Mouse (Mus musculus) bone marrow macrophage, adult 2 months (primary cell): ENCODE data around the gene Rccd1. TPM values are rescaled to one million over a fixed set of nuclear protein-coding genes. Genes with fewer than 3 reads are reported as not detected.

ENCODE experiments used
- H3K27ac ChIP-seq: 2 replicates; pipeline ENCODE4 v1.5.1; 2012; ENCODE audit warnings: low read depth, low read length; ENCODE audit not compliant: insufficient read depth
- H3K4me1 ChIP-seq: 2 replicates; pipeline ENCODE4 v1.6.1; 2012; ENCODE audit warnings: low read length; ENCODE audit not compliant: control insufficient read depth, insufficient read depth
- H3K4me3 ChIP-seq: 2 replicates; pipeline ENCODE4 v1.5.1; 2012; ENCODE audit warnings: mild to moderate bottlenecking, low read length, moderate library complexity; ENCODE audit not compliant: insufficient read depth
- CTCF ChIP-seq: IDR thresholded peaks from 2 replicates; pipeline ENCODE4 v1.5.1; 2012; ENCODE audit warnings: low read depth, mild to moderate bottlenecking, low read length, moderate library complexity
- POLR2A ChIP-seq: IDR thresholded peaks from 2 replicates; pipeline ENCODE4 v1.6.1; 2012; ENCODE audit warnings: mild to moderate bottlenecking, low read depth, low read length, borderline replicate concordance
- polyA plus RNA-seq: library from polyadenylated mRNA; stranded (reverse); fragments of >200 nt; gene quantifications from 2 replicates; pipeline ENCODE4 v1.2.4, GENCODE M21; 2012; ENCODE audit not compliant: missing spikeins, insufficient read depth, insufficient read length

Gene Rccd1
- polyA plus RNA-seq, 1 experiment, result 6.8 TPM

- H3K4me1 ChIP-seq, result peaks cover 21% of the 10 kb centered on the region
- H3K27ac ChIP-seq, result peak within 1 kb of the TSS; percentile 31
- no peak for TF ChIP-seq POLR2A
- no peak for TF ChIP-seq CTCF
- H3K4me3 ChIP-seq, result peak within 1 kb of the TSS; percentile 70
These were observed 30.0 kb downstream of the Rccd1 start, which contains the start of gene Prc1 for GRCm38 (mm10) chr7:80294062-80294763. Gene Prc1 (plus strand): TSS chr7:80294450.

DNA sequence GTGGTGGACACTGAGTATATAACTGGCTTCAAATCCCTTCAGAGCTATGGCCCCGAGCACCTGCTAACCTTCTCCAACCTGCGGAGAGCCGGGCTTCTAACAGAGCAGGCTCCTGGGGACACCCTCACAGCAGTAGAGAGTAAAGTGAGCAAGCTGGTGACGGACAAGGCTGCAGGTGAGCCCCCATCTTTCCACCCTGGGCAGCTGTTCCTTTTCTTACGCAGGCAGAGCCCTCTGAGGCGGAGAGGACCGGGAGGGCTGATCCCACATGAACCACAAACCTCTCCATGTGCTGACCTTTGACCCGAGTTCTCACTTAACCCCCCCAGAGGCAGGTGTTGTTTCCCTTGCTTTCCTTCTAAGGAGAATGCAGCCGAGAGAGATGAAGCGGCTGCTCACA is 36.5 kb downstream of the Rccd1 start:
- no peaks in the 10 kb centered on the region for H3K4me1 ChIP-seq
- no peak for TF ChIP-seq CTCF
- TF ChIP-seq POLR2A, result no peak
- no peak overlapping the region for H3K27ac ChIP-seq
- H3K4me3 ChIP-seq, result no peak overlapping the region

- no peak for TF ChIP-seq POLR2A
- no peak for TF ChIP-seq CTCF
- Histone ChIP-seq H3K4me1 (no peaks in the 10 kb centered on the region), H3K4me3 (no peak overlapping the region), H3K27ac (no peak overlapping the region)
These were observed 38.5 kb downstream of the Rccd1 start for GRCm38 (mm10) chr7:80285725-80286124.

DNA sequence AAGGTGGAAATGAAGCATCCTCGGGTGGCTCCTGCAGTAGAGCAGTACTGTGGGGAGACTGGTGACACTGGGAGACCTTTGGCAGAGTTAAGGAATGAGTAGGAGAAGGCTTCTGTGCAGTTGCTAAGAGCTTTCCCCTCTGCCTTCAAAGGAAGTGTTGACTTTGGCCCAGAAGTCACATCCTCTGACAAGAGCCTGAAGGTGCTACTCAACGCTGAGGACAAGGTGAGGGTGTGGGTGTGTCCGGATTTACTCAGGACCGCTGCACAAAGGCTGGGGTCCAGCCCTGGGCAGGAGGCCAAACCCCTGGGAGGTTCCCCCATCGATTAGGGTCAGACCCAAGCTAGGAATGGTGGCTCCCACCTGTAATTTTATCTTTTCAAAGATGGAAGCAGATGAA is 39.9 kb downstream of the Rccd1 start:
- TF ChIP-seq CTCF, result no peak
- no peak for TF ChIP-seq POLR2A
- no peak overlapping the region for H3K27ac ChIP-seq
- H3K4me1 ChIP-seq, result no peaks in the 10 kb centered on the region
- no peak overlapping the region for H3K4me3 ChIP-seq

DNA sequence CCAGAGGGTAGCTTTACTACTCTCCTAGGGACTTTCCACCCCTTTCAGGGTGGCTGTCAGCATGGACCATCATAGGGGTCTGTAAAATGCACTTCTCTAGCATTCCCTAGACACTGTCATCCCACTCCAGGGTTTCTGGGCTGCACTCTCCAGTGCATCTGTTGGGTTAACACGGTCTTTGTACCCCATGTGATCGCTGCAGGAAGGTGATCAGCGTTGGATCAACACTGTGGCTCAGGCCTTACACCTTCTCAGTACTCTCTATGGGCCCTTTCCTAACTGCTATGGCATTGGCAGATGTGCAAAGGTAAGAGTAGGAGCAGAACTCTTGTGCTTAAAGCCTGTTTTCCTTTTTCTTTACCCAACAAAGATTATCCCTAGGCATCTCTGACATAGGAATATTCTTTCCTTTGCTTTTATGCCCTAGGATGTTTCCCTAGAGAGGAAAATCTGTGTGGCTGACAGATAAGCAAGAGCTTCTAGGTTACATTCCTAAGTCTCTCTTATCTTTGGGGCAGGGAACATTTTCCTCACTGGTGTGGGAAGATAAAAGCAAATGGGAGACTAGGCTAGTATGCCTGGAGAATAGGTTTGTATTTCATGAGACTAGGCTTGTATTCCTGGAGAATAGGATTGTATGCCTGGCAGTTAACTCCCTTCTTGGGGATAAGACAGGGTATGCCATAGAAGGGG is 40.9 kb downstream of the Rccd1 start:
- no peaks in the 10 kb centered on the region for H3K4me1 ChIP-seq
- H3K27ac ChIP-seq, result no peak overlapping the region
- TF ChIP-seq POLR2A, result no peak
- TF ChIP-seq CTCF, result no peak
- H3K4me3 ChIP-seq, result no peak overlapping the region

- Histone ChIP-seq H3K27ac (no peak overlapping the region), H3K4me3 (no peak overlapping the region), H3K4me1 (no peaks in the 10 kb centered on the region)
- TF ChIP-seq CTCF (no peak), POLR2A (no peak)
These were observed 42.6 kb downstream of the Rccd1 start for GRCm38 (mm10) chr7:80281646-80282045.

- H3K27ac ChIP-seq, result no peak overlapping the region
- no peak for TF ChIP-seq POLR2A
- no peak for TF ChIP-seq CTCF
- no peak overlapping the region for H3K4me3 ChIP-seq
- no peaks in the 10 kb centered on the region for H3K4me1 ChIP-seq
These were observed 43.3 kb downstream of the Rccd1 start for GRCm38 (mm10) chr7:80280998-80281397.

- H3K27ac ChIP-seq, result no peak overlapping the region
- H3K4me1 ChIP-seq, result no peaks in the 10 kb centered on the region
- TF ChIP-seq CTCF (no peak), POLR2A (no peak)
- no peak overlapping the region for H3K4me3 ChIP-seq
These were observed 44.2 kb downstream of the Rccd1 start for GRCm38 (mm10) chr7:80280032-80280431.

DNA sequence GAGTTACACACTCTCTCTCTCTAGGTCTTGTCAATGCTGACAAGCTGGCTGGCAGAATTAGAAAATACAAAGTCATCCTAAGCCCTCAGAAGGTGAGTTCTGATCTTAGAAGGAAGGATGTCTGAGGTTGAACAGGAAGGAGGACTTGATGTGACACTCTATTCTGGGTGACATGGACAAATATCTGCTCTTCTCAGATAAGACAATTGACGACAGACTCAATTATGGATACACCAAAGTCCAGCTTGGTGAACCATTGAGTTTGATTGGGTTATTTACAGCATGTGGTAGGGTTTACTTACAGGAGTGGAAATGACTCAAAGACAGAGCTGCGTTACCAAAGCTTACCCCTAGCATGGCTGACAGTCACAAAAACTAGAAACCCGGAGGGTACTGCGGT is 47.9 kb downstream of the Rccd1 start:
- Histone ChIP-seq H3K4me3 (no peak overlapping the region), H3K4me1 (peaks cover 4% of the 10 kb centered on the region), H3K27ac (no peak overlapping the region)
- no peak for TF ChIP-seq POLR2A
- no peak for TF ChIP-seq CTCF

DNA sequence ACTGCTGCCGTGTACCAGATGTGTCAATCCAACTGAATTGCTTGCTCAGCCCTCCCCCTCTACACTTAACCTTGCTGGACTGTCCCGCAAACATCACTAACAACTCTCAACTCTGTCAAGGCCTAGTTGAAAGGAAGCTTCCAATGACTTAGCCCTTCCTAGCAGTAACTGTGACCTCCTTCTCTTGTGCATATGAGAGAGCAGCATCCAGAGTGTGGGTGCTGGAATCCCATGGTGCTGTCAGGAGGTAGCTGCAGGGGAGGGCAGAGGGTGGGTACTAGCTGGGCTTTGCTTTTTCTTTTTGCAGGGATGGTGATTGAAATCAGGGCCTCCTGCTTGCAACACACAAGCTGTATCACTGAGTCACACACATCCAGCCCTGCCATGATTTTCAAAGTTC is 50.8 kb downstream of the Rccd1 start:
- Histone ChIP-seq H3K4me1 (peaks cover 13% of the 10 kb centered on the region), H3K27ac (no peak overlapping the region), H3K4me3 (no peak overlapping the region)
- TF ChIP-seq POLR2A (no peak), CTCF (no peak)

GRCm38 (mm10) chr7:80269751-80270255 is 54.5 kb downstream of the Rccd1 start:
- TF ChIP-seq CTCF, result no peak
- Histone ChIP-seq H3K4me1 (peaks cover 16% of the 10 kb centered on the region), H3K27ac (peak overlapping the region; percentile 60), H3K4me3 (peak overlapping the region; percentile 94)
